Mouse (Mus musculus) retina, embryonic 14.5 days (tissue): ENCODE measurements at regions not wholly inside any gene's neighbourhood (a gene's known extent, or its start where the extent isn't known, plus 50 kb on each side); places are given as distances from the start of the nearest gene placed in this dataset.
A peak's percentile ranks its signal among the peaks of the same experiment; 100 is the strongest.

ENCODE experiments used
- DNase-seq: peaks from one replicate; pipeline ENCODE4 v3.0.0-alpha.2; 2015; ENCODE audit warnings: low spot score

GRCm38 (mm10) chr13:51899319-51900042, 53.0 kb downstream of the Gadd45g start:
- DNase-seq: no peak

- DNase-seq: no peak
Observed at GRCm38 (mm10) chr13:51900043-51900440, 53.6 kb downstream of the Gadd45g start.

GRCm38 (mm10) chr13:51902482-51903285, 56.2 kb downstream of the Gadd45g start:
- DNase-seq: peak; percentile 54

DNA sequence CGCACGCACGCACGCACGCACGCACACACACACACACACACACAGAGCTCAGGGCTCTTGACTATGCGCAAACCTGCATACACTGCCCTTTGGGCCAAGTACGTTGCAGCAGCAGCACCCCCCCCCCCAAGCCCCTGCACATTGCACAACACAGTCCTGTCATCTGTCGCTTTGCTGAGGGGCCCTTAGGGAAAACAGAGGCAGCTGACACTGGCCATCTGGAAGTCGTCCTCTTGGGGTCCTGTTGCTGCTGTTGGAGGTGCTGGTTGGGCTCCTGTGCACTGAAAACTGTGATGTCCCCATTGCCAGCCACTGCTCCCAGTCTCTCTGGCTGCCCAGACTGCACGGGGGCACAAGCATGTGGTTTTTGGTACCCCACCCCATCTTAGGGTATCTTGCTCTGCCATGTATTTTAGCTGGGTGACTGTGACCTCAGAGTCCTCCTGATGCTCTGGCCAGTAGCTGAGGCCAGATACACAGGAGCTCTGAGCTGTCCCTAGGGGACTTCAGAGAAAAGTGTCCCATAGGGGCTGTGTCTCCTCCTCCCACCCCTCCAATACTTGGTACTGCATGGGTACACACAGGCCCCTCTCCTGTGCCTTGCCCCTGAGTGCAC, 57.0 kb downstream of the Gadd45g start:
- peak; percentile 58 for DNase-seq

DNA sequence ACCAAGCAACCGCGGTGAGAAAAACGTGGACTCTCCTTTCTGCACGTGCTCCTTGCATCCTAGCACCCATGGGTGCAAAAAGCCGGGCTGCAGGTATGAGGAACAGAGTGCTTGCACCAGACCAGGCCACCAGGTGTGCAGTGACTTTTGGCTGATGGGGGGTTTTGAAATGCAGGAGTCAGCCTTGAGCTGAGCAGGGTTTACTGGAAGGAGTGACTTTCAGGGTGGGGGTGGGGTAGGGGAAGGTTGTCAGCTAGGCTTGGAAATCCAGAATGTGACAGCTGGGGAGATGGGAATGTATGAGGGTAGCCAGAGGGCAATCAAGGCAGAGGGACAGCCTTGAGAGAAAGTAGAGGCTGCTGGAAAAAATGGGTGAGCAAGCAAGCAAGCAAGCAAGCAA, 58.8 kb downstream of the Gadd45g start:
- DNase-seq: no peak

DNA sequence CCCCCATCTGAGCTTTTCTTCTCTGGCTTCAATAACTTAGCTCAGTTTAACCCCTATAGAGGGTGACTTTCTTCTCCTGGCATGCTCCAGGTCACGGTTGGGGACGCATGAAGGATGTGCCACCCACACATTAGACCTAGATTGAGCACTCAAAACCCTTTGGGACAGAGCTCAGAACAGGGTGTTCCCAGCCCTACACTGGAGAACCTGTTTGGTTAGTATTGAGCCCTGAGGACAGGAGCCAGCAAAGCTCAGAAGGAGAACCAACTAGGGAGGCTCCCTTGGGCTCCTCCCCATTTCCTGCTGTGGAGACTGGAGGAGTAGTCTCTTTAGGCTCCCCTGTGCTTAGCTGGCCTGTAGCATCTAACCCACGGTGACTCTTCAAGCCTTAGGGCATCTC, 59.6 kb downstream of the Gadd45g start:
- DNase-seq: no peak

DNA sequence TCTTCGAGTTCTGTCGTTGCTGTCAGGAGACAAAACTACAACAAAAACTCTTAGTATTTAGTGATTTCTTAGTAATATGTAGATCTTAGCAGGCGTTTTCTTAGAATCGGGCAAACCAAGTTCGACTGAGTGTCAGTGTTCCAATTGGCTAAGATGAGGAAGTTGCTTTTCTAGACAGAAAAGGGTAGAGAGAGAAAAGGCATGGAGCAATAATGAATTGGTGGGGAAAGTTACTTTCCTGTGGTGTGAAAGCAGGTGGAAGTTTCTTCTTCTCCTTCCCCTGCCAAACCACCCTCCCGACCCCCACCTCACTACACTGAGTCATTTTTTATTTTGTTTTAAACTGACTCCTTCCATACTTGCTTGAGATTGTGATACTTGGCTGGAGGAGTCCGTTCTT, 62.0 kb downstream of the Gadd45g start:
- no peak for DNase-seq

GRCm38 (mm10) chr13:51911296-51911998, 65.0 kb downstream of the Gadd45g start:
- DNase-seq: no peak

DNA sequence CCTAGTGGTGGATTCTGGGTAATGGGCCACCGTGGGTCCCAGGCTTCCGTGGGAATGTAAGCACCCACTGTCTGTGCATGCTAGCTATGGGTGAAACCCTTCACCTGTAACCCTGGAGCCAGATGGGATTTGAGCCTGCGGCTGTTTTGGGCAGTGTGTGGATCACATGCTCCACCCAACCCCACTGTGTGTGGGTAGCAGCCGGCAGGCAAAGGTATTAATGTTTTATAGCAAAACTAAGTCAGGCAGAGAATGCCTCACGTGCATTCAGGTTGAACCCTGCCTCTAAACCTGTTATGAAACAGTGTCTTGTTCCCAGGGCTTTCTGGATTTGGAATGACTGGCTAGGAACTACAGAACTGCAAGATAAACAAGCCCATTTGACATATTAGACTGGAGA, 66.0 kb downstream of the Gadd45g start:
- DNase-seq: no peak

DNA sequence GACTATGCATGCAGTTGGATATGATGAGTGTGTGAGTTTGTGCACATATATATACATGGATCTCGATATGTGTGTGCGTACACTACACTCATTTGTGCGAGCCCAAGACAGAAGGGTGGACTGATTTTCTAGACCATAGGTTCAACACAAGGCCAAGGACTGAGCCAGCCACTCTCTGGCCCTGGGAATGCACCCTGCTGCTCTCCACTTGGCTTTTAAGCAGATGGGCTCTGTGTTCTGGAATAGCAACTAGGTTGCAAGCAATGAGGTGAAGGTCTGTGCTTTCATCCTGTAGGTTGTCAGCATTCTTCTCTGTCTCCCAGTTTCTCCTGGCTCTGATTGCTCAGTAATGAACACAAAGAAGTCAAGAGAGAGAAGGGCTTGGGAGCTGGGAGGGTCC, 66.5 kb downstream of the Gadd45g start:
- DNase-seq: no peak

DNA sequence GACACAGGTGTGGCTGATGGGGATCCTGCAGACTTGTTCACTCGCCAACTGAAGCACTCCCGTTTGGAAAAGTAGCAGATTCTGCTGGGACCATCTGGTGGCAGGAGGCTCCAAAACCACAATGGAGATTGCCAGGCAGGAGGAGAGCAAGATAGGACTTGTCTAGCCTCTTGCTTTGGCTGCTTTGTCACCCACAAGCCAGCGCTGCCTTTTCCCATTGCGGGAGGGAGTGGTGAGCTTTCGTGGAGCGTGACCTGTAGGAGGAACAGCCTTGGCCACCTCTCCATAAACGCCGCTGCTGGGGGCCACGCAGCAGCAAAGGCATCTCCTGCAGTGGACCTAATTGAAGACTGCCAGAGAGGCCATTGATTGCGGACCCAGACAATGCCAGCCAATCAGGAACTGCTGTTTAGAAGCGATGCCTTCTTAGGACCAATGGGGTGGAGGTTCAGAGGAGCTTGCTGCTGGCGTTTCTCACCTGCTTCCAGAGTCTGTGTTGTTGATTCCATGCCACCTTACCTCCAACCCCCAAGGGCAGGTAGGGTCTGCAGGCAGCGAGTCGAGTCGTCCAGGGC, 70.3 kb downstream of the Gadd45g start:
- DNase-seq: peak; percentile 20

DNA sequence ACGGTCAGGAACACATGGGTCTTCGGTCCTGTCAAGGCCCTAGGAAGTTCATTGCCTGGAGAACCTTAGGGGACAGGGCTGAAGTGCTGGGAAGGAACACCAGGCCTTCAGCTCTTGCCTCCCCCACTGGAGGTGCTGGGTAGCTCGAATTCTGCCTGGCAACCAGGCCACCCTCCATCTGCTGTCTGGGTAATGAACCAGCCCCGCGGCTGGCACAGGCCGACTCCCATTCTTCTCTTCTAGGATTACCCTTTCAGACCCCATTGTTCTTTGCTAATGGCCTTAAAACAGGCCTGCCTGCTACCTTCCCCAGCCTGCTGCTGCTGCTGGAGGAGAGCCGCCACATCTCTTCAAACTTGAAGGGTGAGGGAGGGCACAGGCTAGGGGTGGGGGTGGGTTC, 71.2 kb downstream of the Gadd45g start:
- peak; percentile 78 for DNase-seq

DNA sequence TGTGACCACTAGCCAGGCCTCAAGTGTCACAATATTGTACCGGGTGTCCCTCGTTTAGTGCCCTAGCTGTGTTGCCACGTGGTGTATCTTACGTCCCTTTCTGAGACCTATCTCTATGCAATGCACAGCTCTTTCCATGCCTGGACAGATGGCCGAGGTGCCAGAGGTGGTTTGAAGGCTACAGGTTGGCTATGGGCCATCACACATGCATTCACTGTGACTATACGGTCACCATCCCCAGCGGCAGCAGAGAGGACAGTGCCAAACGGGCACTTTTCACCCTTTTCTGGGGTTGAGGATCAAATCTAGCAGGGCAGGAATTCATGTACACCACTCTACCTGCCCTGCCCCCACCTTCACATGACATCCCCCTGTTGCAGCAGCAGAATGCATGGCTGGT, 71.6 kb downstream of the Gadd45g start:
- no peak for DNase-seq

DNA sequence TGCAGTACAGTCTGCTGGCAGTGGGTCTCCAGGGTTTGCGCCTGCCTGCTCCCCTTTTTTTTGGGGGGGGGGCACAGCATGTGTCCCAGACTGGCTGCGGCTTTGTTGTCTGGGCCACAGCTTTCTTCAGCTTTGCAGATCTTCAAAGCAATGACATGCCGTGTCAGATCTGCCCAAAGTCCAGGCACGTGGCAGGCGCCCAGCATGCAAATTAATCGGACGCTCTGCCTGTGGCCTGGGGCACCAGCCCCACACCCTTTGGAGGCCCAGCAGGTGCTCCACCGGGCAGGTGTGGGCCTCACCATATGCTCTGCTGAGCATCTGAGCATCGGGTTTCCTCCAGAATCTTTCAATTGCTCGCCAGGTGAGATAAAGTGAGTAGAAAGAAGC, 72.3 kb downstream of the Gadd45g start:
- DNase-seq: no peak

GRCm38 (mm10) chr13:51919171-51919793, 72.8 kb downstream of the Gadd45g start:
- peak; percentile 58 for DNase-seq

GRCm38 (mm10) chr13:51919937-51920336, 73.5 kb downstream of the Gadd45g start:
- peak; percentile 39 for DNase-seq

DNA sequence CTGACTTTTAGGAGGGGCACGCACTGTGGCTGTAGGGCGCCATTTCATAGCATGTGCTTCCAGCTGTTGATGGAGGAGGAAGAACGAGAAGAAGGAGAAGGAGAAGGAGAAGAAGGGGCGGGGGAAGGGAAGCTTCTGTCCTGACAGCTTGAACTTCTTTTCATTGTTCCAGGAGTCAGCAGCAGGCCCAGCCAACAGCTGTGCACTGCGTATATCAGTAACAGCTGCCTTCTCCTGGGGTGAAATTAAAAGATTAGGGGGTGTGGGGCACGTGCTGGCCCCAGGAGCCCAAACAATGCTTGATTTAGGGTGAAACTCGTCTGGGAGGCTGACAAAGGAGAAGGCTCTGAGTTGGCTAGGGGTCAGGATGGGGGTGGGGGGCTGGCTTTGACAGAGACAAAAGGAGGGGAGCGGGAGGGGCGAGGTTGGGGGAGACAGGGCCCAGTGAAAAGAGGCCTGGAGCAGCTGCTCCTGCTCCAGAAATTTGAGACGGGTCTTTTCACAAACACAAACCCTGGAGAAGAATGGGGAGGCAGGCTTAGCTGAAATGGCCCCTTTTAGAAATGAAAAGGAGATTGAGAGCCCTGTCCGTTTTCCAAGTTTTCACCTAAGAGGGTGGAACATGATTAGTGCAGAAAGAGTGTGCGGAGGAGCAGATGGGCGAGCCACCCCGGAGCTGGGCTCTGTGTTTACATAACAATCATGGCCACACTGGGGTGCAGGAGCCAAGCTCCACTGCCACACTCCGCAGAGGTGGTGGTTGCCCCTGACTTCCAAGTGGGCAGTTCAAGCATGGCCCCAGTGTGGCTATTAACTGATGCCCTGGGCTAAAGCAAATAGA, 74.3 kb downstream of the Gadd45g start:
- peak; percentile 80 for DNase-seq

DNA sequence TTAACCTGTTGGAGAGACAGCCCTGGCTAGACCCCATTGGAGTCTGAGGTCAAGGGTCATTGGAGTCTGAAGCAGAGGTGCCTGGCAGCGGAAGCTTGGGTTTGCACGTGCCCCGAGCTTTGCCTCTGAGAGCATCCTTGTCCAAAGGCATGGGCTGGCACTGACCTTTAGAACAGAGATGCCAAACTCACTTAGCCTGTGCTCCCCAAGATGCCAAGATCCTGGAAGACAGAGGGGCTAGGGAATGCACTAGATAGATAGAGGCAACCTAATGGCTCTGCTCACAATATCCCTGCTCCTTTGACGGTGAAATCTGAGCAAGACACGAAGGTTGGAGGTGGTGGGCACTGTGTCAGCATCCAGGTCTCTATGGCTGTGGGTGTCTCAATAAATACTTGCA, 75.1 kb downstream of the Gadd45g start:
- DNase-seq: no peak

- no peak for DNase-seq
Observed at GRCm38 (mm10) chr13:51926764-51927163, 80.3 kb downstream of the Gadd45g start.

DNA sequence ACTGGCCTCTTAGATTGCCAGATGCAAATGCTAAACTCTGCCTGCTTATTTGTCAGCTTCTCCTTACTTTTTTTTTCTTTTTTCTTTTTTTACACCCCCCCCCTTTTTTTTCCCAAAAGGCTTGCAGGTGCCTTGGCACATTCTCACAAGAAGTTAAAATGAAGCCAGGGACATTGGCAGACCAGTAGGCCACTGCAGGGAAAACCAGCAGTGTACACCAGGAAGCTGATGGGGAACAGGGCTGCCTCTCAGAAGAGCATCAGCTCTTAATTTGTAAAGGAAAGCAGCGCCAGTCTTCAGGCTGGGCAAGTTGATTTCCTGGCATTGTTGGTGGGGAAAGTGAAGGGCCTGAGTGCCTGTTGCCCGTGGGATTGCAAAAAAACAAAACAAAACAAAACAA, 83.3 kb downstream of the Gadd45g start:
- DNase-seq: no peak

- DNase-seq: peak; percentile 21
Observed at GRCm38 (mm10) chr13:51930301-51930747, 83.8 kb downstream of the Gadd45g start.
